Mouse (Mus musculus) B cell, adult 2 months (primary cell): ENCODE results near the gene Pdzd4.

Source experiments
- DNase-seq, 2 experiments: peaks; one replicate each; pipeline ENCODE4 v3.0.0; 2022

Pdzd4 gene

DNA sequence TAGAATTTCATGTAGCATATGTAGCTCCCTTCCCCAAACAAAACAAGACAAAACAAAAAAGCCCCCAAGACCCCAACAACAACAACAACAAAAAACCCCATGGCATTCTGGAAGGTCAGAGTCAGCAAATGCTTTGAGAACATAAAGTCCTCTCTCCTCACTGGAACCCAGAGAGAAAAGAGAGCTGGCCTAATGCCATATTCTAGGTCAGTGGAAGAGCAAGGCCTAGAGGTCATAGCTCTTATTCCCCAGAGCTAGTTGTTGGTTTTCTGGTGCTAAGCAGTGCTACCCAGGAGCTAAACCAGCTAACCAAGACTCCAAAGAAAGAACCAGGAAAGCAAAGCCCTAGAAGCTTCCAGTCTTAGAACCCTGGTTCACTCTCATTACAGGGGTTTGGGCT is 39.1 kb downstream of the Pdzd4 start:
- no peak for DNase-seq

DNA sequence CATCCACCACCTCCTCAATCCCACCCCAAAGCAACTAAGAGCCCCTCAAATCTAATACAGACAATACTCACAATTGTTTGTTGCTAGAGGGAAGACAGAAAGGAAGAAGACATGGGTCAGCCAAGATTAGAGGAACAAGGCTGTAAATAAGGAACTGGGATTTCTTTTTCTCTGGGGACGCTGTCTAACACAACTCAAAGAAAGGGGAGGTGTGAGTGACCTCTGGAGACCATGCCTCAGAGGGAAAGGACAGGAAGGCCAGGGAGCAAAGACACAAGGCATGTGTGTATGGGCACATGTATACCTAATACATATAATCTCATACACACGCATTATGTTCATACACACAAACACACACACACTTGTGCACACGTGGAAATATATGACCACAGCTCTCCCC is 42.5 kb downstream of the Pdzd4 start:
- no peak for DNase-seq

- DNase-seq: no peak
Observed at GRCm38 (mm10) chrX:73774802-73775483, 49.8 kb downstream of the Pdzd4 start.

DNA sequence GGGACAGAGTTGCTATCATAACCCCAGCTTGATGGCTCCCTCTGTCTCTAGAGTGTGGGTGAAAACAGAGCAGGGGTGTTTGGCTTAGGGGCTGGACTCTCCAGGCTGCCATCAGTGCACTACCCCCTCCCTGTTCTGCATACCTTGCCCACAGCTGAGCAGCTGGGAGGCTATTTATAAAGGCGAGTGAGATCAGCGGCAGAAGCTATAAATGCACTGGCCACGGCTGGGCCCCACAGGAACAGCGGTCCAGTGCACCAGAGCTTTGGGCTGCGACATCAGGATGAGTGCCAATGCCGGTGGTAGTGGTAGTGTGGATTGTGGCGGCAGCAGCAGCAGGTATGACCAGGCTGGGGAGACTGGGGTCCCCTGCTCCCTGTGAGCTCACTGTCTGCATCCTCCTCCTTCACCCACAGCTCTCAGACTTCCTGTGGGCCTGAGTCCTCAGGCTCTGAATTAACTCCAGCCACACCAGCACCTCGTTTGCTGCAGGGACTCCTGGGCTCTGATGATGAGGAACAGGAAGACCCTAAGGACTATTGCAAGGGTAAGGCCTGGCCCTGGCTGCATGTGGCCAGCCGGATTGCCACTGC is 50.5 kb downstream of the Pdzd4 start, which contains the start of gene Srpk3:
TSS of gene Srpk3 (plus strand) at position 238 of the 593 bp plus-strand sequence.
- DNase-seq: peak; percentile 44 to 46

DNA sequence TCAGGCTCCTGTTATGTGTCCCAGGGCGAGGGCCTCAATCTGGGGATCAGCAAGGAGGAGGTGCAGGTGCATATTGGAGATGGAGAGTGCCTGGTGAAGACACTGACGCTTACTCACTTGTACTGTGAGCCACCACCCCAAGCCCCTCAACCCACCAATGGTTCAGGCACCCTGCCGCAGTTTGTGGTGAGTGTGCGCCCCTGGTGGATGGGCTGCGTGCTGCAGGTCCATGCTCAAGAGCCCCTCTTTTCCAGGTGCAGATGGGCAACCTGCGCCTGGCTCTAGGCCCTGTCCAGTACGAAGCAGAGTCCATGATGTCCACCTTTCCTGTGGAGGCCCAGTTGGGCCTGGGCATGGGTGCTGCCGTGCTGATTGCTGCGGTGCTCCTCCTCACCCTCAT is 57.5 kb downstream of the Pdzd4 start:
- DNase-seq: peak; percentile 44 to 46

DNA sequence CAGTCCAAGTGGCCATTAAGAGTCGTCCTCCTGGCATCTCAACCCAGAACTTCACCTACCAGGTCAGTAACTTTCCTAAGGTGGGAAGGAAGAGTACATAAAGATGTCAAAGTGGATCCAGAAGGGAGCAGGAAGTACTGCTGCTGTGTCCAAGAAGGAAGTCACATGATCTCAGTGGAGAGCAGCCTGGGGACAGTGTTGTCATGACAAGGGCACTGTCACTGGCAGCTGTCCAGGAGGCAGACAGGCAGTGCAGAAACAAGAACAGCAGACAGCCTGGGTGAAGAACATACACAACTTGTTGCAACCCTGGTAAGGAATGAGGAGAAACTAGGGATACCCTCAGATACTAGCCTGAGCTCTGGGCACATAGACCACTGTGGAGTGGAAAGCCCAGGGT is 59.5 kb downstream of the Pdzd4 start:
- DNase-seq: no peak

DNA sequence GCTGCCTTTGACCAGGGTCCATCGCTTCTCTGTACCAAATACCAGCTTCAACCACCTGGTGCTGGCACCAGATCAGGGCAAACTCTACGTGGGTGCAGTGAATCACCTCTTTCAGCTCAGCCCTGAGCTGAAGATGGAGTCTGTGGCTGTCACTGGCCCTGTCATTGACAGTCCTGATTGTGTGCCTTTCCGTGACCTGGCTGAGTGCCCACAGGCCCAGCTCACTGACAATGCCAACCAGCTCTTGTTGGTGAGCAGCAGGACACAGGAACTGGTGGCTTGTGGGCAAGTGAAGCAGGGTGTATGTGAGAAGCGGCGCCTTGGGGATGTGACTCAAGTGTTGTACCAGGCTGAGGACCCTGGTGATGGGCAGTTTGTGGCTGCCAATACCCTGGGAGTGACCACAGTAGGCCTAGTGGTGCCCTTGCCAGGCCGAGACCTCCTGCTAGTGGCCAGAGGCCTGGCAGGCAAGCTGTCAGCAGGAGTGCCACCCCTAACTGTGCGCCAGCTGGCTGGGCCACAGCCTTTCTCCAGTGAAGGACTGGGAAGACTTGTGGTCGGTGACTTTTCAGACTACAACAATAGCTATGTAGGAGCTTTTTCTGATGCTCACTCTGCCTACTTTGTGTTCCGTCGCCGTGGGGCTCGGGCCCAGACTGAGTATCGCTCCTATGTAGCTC is 66.0 kb downstream of the Pdzd4 start:
- DNase-seq: no peak

DNA sequence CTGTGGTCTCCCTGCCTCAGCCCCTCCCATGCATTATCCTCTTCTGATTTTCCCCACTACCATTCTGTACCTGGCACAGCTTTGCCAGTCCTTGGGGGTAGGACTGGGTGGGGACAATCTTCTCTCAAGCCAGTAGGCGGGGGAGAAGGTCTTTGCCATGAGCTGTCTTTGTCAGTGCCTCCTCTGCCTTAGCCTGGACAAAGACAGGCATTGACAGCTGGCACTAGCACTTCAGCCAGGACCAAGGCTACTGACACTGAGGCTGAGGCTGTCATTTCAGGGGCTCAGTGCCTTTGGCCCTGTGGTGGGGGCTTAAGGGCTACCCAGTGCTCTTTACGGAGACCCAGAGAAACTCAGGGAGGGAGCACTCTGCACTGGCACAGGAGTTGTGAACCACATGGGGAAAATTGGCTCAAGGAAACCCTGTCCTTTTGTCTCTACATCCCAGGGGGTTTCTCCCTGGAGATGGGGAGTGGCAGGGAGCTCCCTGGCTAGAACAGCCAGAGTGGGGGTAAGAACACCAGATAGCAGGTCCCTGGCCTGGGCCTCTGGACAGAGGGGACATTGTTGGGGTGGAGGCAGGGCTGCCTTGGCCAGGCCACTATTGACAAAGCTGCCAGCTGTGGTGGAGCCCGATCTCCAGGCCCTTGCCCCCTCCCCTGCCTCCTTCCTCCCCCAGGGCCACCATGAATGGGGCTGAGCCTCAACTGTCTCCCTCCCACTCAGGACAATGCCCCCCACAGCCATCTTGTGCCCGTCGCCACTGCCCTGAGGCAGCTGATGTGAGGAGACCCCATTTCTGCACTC is 68.2 kb downstream of the Pdzd4 start, which contains the start of gene Plxnb3:
TSS of gene Plxnb3 (plus strand) at position 757 of the 807 bp plus-strand sequence.
- no peak for DNase-seq

DNA sequence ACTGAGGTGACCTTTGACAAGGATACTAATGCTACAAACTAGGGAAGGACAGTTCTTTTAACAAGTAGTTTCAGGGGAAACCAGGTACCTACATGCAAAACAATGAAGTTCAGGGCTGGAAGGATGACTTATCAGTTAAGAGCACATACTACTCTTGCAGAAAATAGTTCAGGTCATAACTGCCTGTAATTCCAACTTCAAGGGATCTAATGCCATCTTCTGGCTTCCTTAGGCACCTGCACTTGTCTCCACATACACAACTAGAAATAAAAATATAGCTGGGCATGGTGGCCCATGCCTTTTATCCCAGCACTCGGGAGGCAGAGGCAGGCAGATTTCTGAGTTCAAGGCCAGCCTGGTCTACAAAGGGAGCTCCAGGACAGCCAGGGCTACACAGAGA is 75.8 kb downstream of the Pdzd4 start:
- no peak for DNase-seq

- DNase-seq: no peak
Observed at GRCm38 (mm10) chrX:73744774-73745481, 79.8 kb downstream of the Pdzd4 start.
